Mouse (Mus musculus): ENCODE results near the gene Rbm39. TPM values are rescaled to one million over a fixed set of nuclear protein-coding genes. Genes with fewer than 3 reads are reported as not detected.
"Not testable (repeated sequence)": the region's sequence is repeated elsewhere in the genome, so short reads cannot be mapped to it uniquely, and the experiment has no call there.

Gene Rbm39
- polyA plus RNA-seq, 1 experiment: 188 TPM

GRCm38 (mm10) chr2:156143367-156143766 is 36.7 kb downstream of the Rbm39 start:
- no peak for DNase-seq (ENCODE audit: low read depth)
- no peak for TF ChIP-seq CTCF (IDR thresholded peaks at IDR 0.05; ENCODE audit: borderline replicate concordance, extremely low read depth, insufficient read depth, insufficient read length)
- no peak for TF ChIP-seq POLR2A (IDR thresholded peaks at IDR 0.05; ENCODE audit: borderline replicate concordance, extremely low read depth, insufficient read depth, insufficient read length, poor library complexity, severe bottlenecking)

- DNase-seq (ENCODE audit: low read depth): no peak
- no peak for TF ChIP-seq POLR2A (IDR thresholded peaks at IDR 0.05; ENCODE audit: borderline replicate concordance, extremely low read depth, insufficient read depth, insufficient read length, poor library complexity, severe bottlenecking)
- TF ChIP-seq CTCF (IDR thresholded peaks at IDR 0.05; ENCODE audit: borderline replicate concordance, extremely low read depth, insufficient read depth, insufficient read length): no peak
These were observed 37.2 kb downstream of the Rbm39 start for GRCm38 (mm10) chr2:156142820-156143219.

- TF ChIP-seq POLR2A (IDR thresholded peaks at IDR 0.05; ENCODE audit: borderline replicate concordance, extremely low read depth, insufficient read depth, insufficient read length, poor library complexity, severe bottlenecking) (no peak), CTCF (IDR thresholded peaks at IDR 0.05; ENCODE audit: borderline replicate concordance, extremely low read depth, insufficient read depth, insufficient read length) (peak; percentile 23; the same call in 1 of the 2 replicates)
- no peak for DNase-seq (ENCODE audit: low read depth)
These were observed 44.3 kb downstream of the Rbm39 start for GRCm38 (mm10) chr2:156135695-156136094.

- no peak for DNase-seq (ENCODE audit: low read depth)
- TF ChIP-seq POLR2A (IDR thresholded peaks at IDR 0.05; ENCODE audit: borderline replicate concordance, extremely low read depth, insufficient read depth, insufficient read length, poor library complexity, severe bottlenecking) (no peak), CTCF (IDR thresholded peaks at IDR 0.05; ENCODE audit: borderline replicate concordance, extremely low read depth, insufficient read depth, insufficient read length) (no peak)
These were observed 45.9 kb downstream of the Rbm39 start for GRCm38 (mm10) chr2:156134161-156134560.

GRCm38 (mm10) chr2:156126992-156127391 is 53.0 kb downstream of the Rbm39 start, which contains the start of gene Gm28036:
TSS of gene Gm28036 (minus strand) at chr2:156127092.
- no peak for DNase-seq (ENCODE audit: low read depth)

GRCm38 (mm10) chr2:156123731-156124130 is 56.3 kb downstream of the Rbm39 start:
- no peak for DNase-seq (ENCODE audit: low read depth)

More at GRCm38 (mm10) chr2:156126992-156127391, 53.0 kb downstream of the Rbm39 start, which contains the start of gene Gm28036:
- TF ChIP-seq POLR2A (IDR thresholded peaks at IDR 0.05; ENCODE audit: borderline replicate concordance, extremely low read depth, insufficient read depth, insufficient read length, poor library complexity, severe bottlenecking) (no peak), CTCF (IDR thresholded peaks at IDR 0.05; ENCODE audit: borderline replicate concordance, extremely low read depth, insufficient read depth, insufficient read length) (no peak)

GRCm38 (mm10) chr2:156119566-156119965 is 60.5 kb downstream of the Rbm39 start:
- no peak for TF ChIP-seq POLR2A (IDR thresholded peaks at IDR 0.05; ENCODE audit: borderline replicate concordance, extremely low read depth, insufficient read depth, insufficient read length, poor library complexity, severe bottlenecking)
- TF ChIP-seq CTCF (IDR thresholded peaks at IDR 0.05; ENCODE audit: borderline replicate concordance, extremely low read depth, insufficient read depth, insufficient read length): no peak
- DNase-seq (ENCODE audit: low read depth): no peak

More at GRCm38 (mm10) chr2:156123731-156124130, 56.3 kb downstream of the Rbm39 start:
- TF ChIP-seq CTCF (IDR thresholded peaks at IDR 0.05; ENCODE audit: borderline replicate concordance, extremely low read depth, insufficient read depth, insufficient read length) (no peak), POLR2A (IDR thresholded peaks at IDR 0.05; ENCODE audit: borderline replicate concordance, extremely low read depth, insufficient read depth, insufficient read length, poor library complexity, severe bottlenecking) (no peak)

GRCm38 (mm10) chr2:156112080-156112423 is 68.0 kb downstream of the Rbm39 start:
- not testable (repeated sequence) for DNase-seq (ENCODE audit: low read depth)

GRCm38 (mm10) chr2:156111358-156112079 is 68.5 kb downstream of the Rbm39 start, which contains the start of the genes Cpne1 and Rbm12:
TSS of gene Cpne1 (minus strand) at chr2:156111965.
TSS of gene Rbm12 (minus strand) at chr2:156111978.
- peak; percentile 96 for DNase-seq (ENCODE audit: low read depth)
- TF ChIP-seq CTCF (IDR thresholded peaks at IDR 0.05; ENCODE audit: borderline replicate concordance, extremely low read depth, insufficient read depth, insufficient read length) (no peak), POLR2A (IDR thresholded peaks at IDR 0.05; ENCODE audit: borderline replicate concordance, extremely low read depth, insufficient read depth, insufficient read length, poor library complexity, severe bottlenecking) (peak; percentile 79)

GRCm38 (mm10) chr2:156110627-156111357 is 69.2 kb downstream of the Rbm39 start:
- peak; percentile 62 for DNase-seq (ENCODE audit: low read depth)
- TF ChIP-seq CTCF (IDR thresholded peaks at IDR 0.05; ENCODE audit: borderline replicate concordance, extremely low read depth, insufficient read depth, insufficient read length): no peak
- no peak for TF ChIP-seq POLR2A (IDR thresholded peaks at IDR 0.05; ENCODE audit: borderline replicate concordance, extremely low read depth, insufficient read depth, insufficient read length, poor library complexity, severe bottlenecking)

Other genes starting within 250 kb of the Rbm39 start
- 40.4 and 44.9 TPM in 2 replicates for gene Uqcc1, start 249.9 kb downstream of the Rbm39 start, polyA plus RNA-seq (2012; rRNA removed)
- not detected in 2 replicates for gene Gm15557, start 239.5 kb downstream of the Rbm39 start, polyA plus RNA-seq (2012; rRNA removed)
- gene Gdf5, start 234.9 kb downstream of the Rbm39 start, polyA plus RNA-seq (2012; rRNA removed): 1.4 and 1.7 TPM in 2 replicates
- 16.0 and 23.7 TPM in 2 replicates for gene Cep250, start 223.8 kb downstream of the Rbm39 start, polyA plus RNA-seq (2012; rRNA removed)
- gene 6430550D23Rik, start 172.3 kb downstream of the Rbm39 start, polyA plus RNA-seq (2012; rRNA removed): 3.0 and 5.9 TPM in 2 replicates
- 418 and 463 TPM in 2 replicates for gene Ergic3, start 172.2 kb downstream of the Rbm39 start, polyA plus RNA-seq (2012; rRNA removed)
- gene Fer1l4, start 127.3 kb downstream of the Rbm39 start, polyA plus RNA-seq (2012; rRNA removed): 0.06 and 0.07 TPM in 2 replicates
- gene Spag4, start 115.1 kb downstream of the Rbm39 start, polyA plus RNA-seq (2012; rRNA removed): 8.8 and 12.1 TPM in 2 replicates
- 78.8 and 96.1 TPM in 2 replicates for gene Cpne1, start 68.3 kb downstream of the Rbm39 start, polyA plus RNA-seq (2012; rRNA removed)
- 25.9 and 36.7 TPM in 2 replicates for gene Rbm12, start 68.3 kb downstream of the Rbm39 start, polyA plus RNA-seq (2012; rRNA removed)
- gene Gm28036, start 53.1 kb downstream of the Rbm39 start, polyA plus RNA-seq (2012; rRNA removed): 13.2 and 13.9 TPM in 2 replicates
- gene Romo1, start 36.2 kb downstream of the Rbm39 start, polyA plus RNA-seq (2012; rRNA removed): 307 and 437 TPM in 2 replicates
- 28.5 and 37.2 TPM in 2 replicates for gene Nfs1, start 36.1 kb downstream of the Rbm39 start, polyA plus RNA-seq (2012; rRNA removed)
- gene Phf20, start 16.2 kb upstream of the Rbm39 start, polyA plus RNA-seq (2012; rRNA removed): 28.8 and 31.4 TPM in 2 replicates
- gene Cnbd2, start 132.1 kb upstream of the Rbm39 start, polyA plus RNA-seq (2012; rRNA removed): 3.0 and 4.1 TPM in 2 replicates
- 117 and 173 TPM in 2 replicates for gene Scand1, start 132.5 kb upstream of the Rbm39 start, polyA plus RNA-seq (2012; rRNA removed)
- 65.2 and 99.5 TPM in 2 replicates for gene Epb41l1, start 240.7 kb upstream of the Rbm39 start, polyA plus RNA-seq (2012; rRNA removed)